Mouse (Mus musculus): ENCODE measurements around the gene Igfn1.

The Igfn1 gene

DNA sequence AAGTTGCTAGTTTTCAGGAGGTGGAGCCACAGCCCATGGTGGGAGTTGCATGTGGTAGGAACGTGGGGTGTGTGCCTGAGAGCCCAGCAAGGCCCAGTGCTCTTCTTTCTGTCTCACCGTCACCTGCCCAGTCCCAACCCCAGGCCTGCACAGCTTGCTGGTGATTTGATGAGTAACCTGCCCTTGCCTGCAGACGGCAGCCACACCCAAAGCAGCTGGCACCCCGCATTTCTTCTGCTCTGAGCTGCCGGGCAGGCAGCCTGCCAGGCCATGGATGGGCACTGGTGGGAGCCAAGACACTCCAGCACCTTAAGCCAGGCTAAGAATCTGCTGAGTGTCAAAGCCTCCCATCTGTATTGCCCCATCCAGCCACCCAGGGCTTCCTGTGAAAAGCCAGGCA lies 80.3 kb downstream of the Igfn1 start:
- DNase-seq: no peak

DNA sequence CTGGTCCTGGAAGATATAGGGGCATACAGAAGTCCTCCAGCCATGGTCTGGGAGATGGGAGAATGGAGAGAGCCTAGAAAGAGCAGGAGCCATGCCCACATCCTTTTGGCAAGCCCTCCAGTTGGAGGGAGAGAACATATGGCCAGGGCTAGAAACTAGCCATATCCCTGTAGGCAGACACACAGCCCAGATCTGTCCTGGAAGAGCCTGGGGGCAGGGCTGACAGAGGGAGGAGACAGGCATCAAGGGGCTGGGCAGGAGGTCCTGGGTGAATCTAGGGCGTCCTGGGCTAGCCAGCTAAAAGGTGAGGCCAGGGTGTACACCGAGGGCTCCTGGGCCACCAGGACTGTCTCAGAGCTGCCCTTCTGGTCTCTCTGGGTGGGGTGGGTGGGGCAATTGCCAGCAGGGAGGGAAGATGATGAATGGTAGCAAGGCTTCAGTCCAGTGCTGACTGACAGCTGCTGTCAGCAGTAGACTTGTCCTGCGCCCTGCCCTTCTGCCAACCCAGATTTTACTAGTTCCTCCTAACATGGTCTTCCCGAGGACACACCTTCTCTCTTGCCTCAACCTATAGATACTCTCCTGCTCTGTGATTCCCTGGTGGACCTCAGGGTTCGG lies 81.7 kb downstream of the Igfn1 start:
- DNase-seq: no peak

DNA sequence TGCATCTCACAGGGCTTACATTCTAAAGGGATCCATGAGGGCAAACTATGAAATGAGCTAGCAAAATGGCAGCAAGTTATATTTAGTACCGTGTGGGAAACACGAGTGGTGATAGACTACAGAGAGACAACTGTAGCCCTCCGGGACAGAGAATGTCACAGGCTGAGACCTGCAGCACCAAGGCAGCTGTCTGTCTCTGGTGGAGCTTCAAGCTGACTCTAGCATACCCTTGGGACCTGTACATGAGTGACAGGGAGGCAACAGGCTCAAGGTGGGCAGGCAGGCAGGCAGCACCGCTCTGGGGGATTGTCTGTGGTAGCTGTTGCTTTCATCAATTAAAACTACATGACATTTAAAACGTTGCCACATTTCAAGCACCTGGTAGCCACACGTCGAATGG lies 82.9 kb downstream of the Igfn1 start:
- DNase-seq: no peak

DNA sequence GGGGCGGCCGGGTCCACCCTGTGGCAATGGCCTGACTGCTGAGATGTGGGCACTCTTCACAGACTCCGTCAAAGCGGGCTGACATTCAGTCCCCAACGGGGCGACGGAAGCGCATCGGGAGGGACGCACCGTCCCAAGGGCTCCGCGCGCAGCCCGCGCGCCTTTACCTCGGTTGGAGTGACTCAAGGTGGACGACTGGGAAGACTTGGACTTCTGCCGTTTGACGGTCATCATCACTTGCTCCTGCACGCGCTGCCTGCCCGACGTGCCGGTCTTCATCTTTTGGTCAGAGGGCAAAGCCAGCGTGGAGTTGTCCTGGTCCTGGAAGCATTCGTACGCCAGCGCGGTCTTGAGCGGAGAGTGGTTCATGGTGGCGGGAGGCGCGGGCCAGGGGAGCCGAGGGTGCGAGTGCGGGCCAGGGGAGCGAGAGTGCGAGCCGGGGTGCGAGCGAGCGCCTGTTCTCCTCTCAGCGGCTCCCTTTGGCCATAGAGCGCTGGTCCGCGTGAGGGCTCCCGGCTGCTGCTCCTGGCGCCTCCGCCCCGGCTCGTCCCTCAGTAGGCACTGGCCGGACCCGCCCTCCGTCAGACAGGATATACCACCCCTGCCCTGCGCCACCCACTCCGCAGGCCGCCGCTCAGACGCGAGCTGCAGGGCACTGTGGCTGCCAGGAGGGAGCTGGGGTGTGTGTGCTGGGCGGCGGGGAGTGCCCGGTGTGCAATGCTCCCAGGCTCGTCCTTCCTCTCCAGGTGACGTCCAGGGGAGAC lies 87.3 kb downstream of the Igfn1 start, which contains the start of gene Pkp1:
TSS of gene Pkp1 (minus strand) at position 564 of the 764 bp plus-strand sequence.
- DNase-seq: no peak

DNA sequence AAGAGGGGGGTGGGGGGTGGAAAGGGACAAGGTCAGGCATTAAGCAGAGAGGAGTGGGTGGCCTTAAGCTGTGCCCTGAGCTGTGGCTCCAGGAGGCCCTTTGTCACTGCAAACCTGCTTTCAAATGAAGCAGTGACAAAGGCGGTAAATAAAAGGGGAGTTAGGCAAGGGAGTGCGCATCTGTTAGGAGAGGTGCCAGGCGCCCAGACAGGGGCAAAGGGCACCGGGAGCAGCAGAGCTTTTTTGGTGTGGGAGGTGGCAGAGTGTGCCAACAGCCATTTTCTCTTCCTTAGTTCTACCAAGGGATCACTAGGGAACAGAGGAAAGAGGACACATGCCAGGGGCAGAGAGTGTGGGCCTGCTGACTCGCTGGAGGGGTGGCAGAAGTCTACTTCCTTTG lies 88.9 kb downstream of the Igfn1 start:
- no peak for DNase-seq

DNA sequence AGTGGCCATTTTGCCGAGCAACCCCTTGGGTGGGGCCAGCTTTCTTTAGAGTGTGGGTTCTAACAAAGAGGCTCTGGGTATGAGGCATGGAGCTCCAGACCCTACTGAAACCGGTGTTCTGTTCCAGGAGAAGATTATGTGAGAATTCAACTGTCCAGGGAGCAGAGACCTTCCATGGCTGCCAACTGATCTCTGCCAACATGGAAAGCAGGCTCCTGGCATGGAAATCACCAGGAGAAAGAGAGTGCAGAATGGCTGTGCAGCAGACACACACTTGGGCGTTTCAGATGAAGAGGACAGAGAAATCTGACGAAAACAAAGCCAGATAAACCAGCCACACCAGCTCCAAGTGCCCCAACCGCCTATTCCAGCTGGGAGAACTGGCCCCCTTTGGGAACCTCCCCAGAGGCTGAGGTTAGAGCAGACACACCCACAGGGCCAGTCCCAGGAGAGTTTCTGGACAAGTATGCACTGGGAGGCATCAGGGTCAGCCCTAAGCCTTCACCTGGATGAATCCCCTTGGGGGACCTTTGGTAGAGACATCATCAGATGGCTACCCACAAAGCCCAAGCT lies 89.6 kb downstream of the Igfn1 start:
- no peak for DNase-seq

DNA sequence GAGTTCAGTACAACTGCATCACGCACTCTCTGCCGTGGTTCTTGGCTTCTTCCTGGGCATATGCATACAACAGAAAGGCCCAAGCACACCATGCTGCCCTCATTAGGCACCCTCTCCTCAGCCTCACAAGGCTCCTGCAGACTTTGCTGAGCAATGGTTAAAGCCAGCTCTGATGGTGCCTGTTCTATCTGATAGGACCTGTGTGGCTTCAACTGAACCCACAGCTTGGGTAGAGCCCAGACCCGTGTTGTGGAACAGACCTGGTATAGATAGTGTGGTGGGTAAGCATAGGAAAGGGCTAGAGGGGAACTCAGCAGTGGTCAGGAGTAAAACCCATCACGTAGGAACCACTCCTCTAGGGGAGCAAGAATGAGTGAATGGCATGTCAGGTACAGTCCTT lies 92.5 kb downstream of the Igfn1 start:
- no peak for DNase-seq

DNA sequence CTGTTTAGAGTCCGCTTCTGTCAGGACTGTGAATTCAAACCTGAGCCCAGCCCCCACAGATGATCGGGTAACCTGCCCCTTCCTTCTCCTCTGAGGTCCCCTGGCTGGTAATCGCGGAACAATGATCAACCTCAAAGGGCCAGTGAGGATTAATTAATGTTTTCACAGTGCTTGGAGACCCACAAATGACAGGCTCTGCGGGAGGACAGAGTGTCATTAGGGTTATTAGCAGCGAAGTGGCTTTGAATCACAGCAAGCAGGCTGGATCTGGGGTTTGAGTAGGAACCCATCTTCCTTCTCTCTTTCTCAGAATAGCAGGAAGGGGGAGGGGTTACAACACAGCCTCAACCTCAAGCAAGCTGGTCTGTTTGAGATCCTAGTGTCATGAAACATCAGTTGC lies 96.8 kb downstream of the Igfn1 start:
- DNase-seq: no peak

DNA sequence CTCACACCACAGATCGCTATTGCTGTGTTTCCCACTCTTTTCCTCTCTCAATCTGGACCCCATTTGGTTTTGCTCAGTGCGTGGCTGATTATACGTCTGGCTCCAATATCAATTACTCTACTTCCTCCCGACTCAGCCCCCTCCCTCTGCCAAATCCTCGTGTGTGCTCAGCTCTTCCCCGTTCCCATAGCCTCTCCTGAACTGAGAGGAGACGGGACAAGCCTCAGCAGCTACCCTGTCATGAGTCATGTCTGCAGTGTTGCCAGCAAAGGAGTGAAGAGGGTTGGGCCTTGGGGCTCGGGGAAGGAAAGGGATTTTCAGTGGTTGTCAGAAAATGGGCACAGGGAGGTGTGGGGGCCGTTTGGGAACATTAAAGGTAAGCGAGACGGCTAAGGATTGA lies 99.4 kb downstream of the Igfn1 start:
- DNase-seq: no peak

All from heart, adult 11 months (tissue).